Mouse (Mus musculus): ENCODE data around the gene Abhd15.

GRCm38 (mm10) chr11:77468397-77468796 lies 46.5 kb upstream of the Abhd15 start:
- TF ChIP-seq CTCF (IDR thresholded peaks at IDR 0.05; ENCODE audit: low read depth): no peak
- TF ChIP-seq EP300 (IDR thresholded peaks at IDR 0.05; ENCODE audit: low read depth): no peak

Measured in heart, postnatal 0 days (tissue).